Mouse (Mus musculus): ENCODE measurements around the gene Nmrk2. TPM values are rescaled to one million over a fixed set of nuclear protein-coding genes. Genes with fewer than 3 reads are reported as not detected.
A peak's percentile ranks its signal among the peaks of the same experiment; 100 is the strongest.
"Not testable (repeated sequence)": the region's sequence is repeated elsewhere in the genome, so short reads cannot be mapped to it uniquely, and the experiment has no call there.

Nmrk2 gene
- polyA plus RNA-seq, 1 experiment from 2014 or later, result not detected

GRCm38 (mm10) chr10:81221402-81222015, 19.7 kb upstream of the Nmrk2 start:
- ATAC-seq (ENCODE audit: low FRiP score), result no peak
- no peak overlapping the region for H3K9ac ChIP-seq
- peaks cover 78% of the 10 kb centered on the region for H3K36me3 ChIP-seq (replicated peaks; ENCODE audit: control insufficient read depth, insufficient read depth)
- no peaks in the 10 kb centered on the region for H3K27me3 ChIP-seq (ENCODE audit: control insufficient read depth, insufficient read depth, low read length)
- no peak for DNase-seq (ENCODE audit: low spot score)
- no peak overlapping the region for H3K4me2 ChIP-seq (replicated peaks)
- H3K4me3 ChIP-seq (replicated peaks; ENCODE audit: low read length), result no peak overlapping the region
- no peak overlapping the region for H3K27ac ChIP-seq
- no peaks in the 10 kb centered on the region; the same call in 1 of the 2 replicates for H3K4me1 ChIP-seq (replicated peaks; ENCODE audit: control insufficient read depth, insufficient read depth, low read length)
- no peaks in the 10 kb centered on the region for H3K9me3 ChIP-seq (ENCODE audit: control insufficient read depth, low read length)
- WGBS, result 89% methylated on average over 5 of the region's 5 CpGs

GRCm38 (mm10) chr10:81217964-81218363, 16.1 kb upstream of the Nmrk2 start:
- no peak overlapping the region for H3K9ac ChIP-seq
- H3K36me3 ChIP-seq (replicated peaks; ENCODE audit: control insufficient read depth, insufficient read depth), result peaks cover 93% of the 10 kb centered on the region
- no peak overlapping the region for H3K4me3 ChIP-seq (replicated peaks; ENCODE audit: low read length)
- ATAC-seq (ENCODE audit: low FRiP score) (peak; percentile 51; the same call in 1 of the 2 replicates), DNase-seq (ENCODE audit: low spot score) (peak; percentile 41)
- H3K27ac ChIP-seq, result no peak overlapping the region
- H3K4me2 ChIP-seq (replicated peaks), result no peak overlapping the region
- no peaks in the 10 kb centered on the region for H3K27me3 ChIP-seq (ENCODE audit: control insufficient read depth, insufficient read depth, low read length)
- no peaks in the 10 kb centered on the region for H3K4me1 ChIP-seq (replicated peaks; ENCODE audit: control insufficient read depth, insufficient read depth, low read length)
- 37% methylated on average over 7 of the region's 7 CpGs for WGBS
- H3K9me3 ChIP-seq (ENCODE audit: control insufficient read depth, low read length), result no peaks in the 10 kb centered on the region

GRCm38 (mm10) chr10:81217267-81217666, 15.4 kb upstream of the Nmrk2 start:
- not testable (repeated sequence) for H3K9me3 ChIP-seq (ENCODE audit: control insufficient read depth, low read length); ATAC-seq (ENCODE audit: low FRiP score); H3K27ac ChIP-seq; H3K9ac ChIP-seq; H3K4me2 ChIP-seq (replicated peaks); DNase-seq (ENCODE audit: low spot score); H3K4me1 ChIP-seq (replicated peaks; ENCODE audit: control insufficient read depth, insufficient read depth, low read length); H3K27me3 ChIP-seq (ENCODE audit: control insufficient read depth, insufficient read depth, low read length); H3K4me3 ChIP-seq (replicated peaks; ENCODE audit: low read length)
- WGBS, result 40% methylated on average over 1 of the region's 1 CpGs
- peaks cover 93% of the 10 kb centered on the region for H3K36me3 ChIP-seq (replicated peaks; ENCODE audit: control insufficient read depth, insufficient read depth)

- Histone ChIP-seq H3K27me3 (ENCODE audit: control insufficient read depth, insufficient read depth, low read length) (no peaks in the 10 kb centered on the region), H3K9me3 (ENCODE audit: control insufficient read depth, low read length) (no peaks in the 10 kb centered on the region), H3K9ac (no peak overlapping the region), H3K27ac (no peak overlapping the region), H3K4me1 (replicated peaks; ENCODE audit: control insufficient read depth, insufficient read depth, low read length) (no peaks in the 10 kb centered on the region), H3K4me2 (replicated peaks) (no peak overlapping the region), H3K4me3 (replicated peaks; ENCODE audit: low read length) (no peak overlapping the region), H3K36me3 (replicated peaks; ENCODE audit: control insufficient read depth, insufficient read depth) (peaks cover 93% of the 10 kb centered on the region)
- no peak for DNase-seq (ENCODE audit: low spot score)
- no peak for ATAC-seq (ENCODE audit: low FRiP score)
- 89% methylated on average over 6 of the region's 6 CpGs for WGBS
These were observed 15.0 kb upstream of the Nmrk2 start for GRCm38 (mm10) chr10:81216810-81217209.

- H3K36me3 ChIP-seq (replicated peaks; ENCODE audit: control insufficient read depth, insufficient read depth), result peaks cover 93% of the 10 kb centered on the region
- no peak overlapping the region for H3K4me3 ChIP-seq (replicated peaks; ENCODE audit: low read length)
- no peak overlapping the region for H3K27ac ChIP-seq
- H3K4me2 ChIP-seq (replicated peaks), result no peak overlapping the region
- ATAC-seq (ENCODE audit: low FRiP score), result no peak
- no peaks in the 10 kb centered on the region for H3K27me3 ChIP-seq (ENCODE audit: control insufficient read depth, insufficient read depth, low read length)
- no peaks in the 10 kb centered on the region for H3K4me1 ChIP-seq (replicated peaks; ENCODE audit: control insufficient read depth, insufficient read depth, low read length)
- no peaks in the 10 kb centered on the region for H3K9me3 ChIP-seq (ENCODE audit: control insufficient read depth, low read length)
- no peak for DNase-seq (ENCODE audit: low spot score)
- WGBS, result 92% methylated on average over 6 of the region's 6 CpGs
- H3K9ac ChIP-seq, result no peak overlapping the region
These were observed 14.4 kb upstream of the Nmrk2 start for GRCm38 (mm10) chr10:81216260-81216659.

- no peak for ATAC-seq (ENCODE audit: low FRiP score)
- 0 out of 2 replicates have a peak, but pooled peaks cover 6% of the 10 kb centered on the region for H3K9me3 ChIP-seq (ENCODE audit: control insufficient read depth, low read length)
- H3K4me1 ChIP-seq (replicated peaks; ENCODE audit: control insufficient read depth, insufficient read depth, low read length), result no peaks in the 10 kb centered on the region
- 96% methylated on average over 5 of the region's 5 CpGs for WGBS
- no peak overlapping the region for H3K27ac ChIP-seq
- no peaks in the 10 kb centered on the region for H3K27me3 ChIP-seq (ENCODE audit: control insufficient read depth, insufficient read depth, low read length)
- no peak for DNase-seq (ENCODE audit: low spot score)
- H3K4me2 ChIP-seq (replicated peaks), result no peak overlapping the region
- H3K4me3 ChIP-seq (replicated peaks; ENCODE audit: low read length), result no peak overlapping the region
- no peak overlapping the region for H3K9ac ChIP-seq
- peaks cover 98% of the 10 kb centered on the region for H3K36me3 ChIP-seq (replicated peaks; ENCODE audit: control insufficient read depth, insufficient read depth)
These were observed 8.3 kb upstream of the Nmrk2 start for GRCm38 (mm10) chr10:81210154-81210553.

- no peak overlapping the region for H3K4me2 ChIP-seq (replicated peaks)
- WGBS, result 67% methylated on average over 4 of the region's 4 CpGs
- H3K4me1 ChIP-seq (replicated peaks; ENCODE audit: control insufficient read depth, insufficient read depth, low read length), result no peaks in the 10 kb centered on the region
- no peak overlapping the region for H3K27ac ChIP-seq
- peaks cover 40% of the 10 kb centered on the region for H3K36me3 ChIP-seq (replicated peaks; ENCODE audit: control insufficient read depth, insufficient read depth)
- DNase-seq (ENCODE audit: low spot score) (no peak), ATAC-seq (ENCODE audit: low FRiP score) (peak; percentile 8; the same call in 1 of the 2 replicates)
- H3K9ac ChIP-seq, result no peak overlapping the region
- no peak overlapping the region for H3K4me3 ChIP-seq (replicated peaks; ENCODE audit: low read length)
- no peaks in the 10 kb centered on the region for H3K9me3 ChIP-seq (ENCODE audit: control insufficient read depth, low read length)
- no peaks in the 10 kb centered on the region for H3K27me3 ChIP-seq (ENCODE audit: control insufficient read depth, insufficient read depth, low read length)
These were observed 2.3 kb upstream of the Nmrk2 start for GRCm38 (mm10) chr10:81204137-81204536.

- peaks cover 30% of the 10 kb centered on the region for H3K36me3 ChIP-seq (replicated peaks; ENCODE audit: control insufficient read depth, insufficient read depth)
- no peaks in the 10 kb centered on the region for H3K4me1 ChIP-seq (replicated peaks; ENCODE audit: control insufficient read depth, insufficient read depth, low read length)
- ATAC-seq (ENCODE audit: low FRiP score) (no peak), DNase-seq (ENCODE audit: low spot score) (no peak)
- no peak overlapping the region for H3K27ac ChIP-seq
- H3K9ac ChIP-seq, result no peak overlapping the region
- H3K9me3 ChIP-seq (ENCODE audit: control insufficient read depth, low read length), result no peaks in the 10 kb centered on the region
- WGBS, result 72% methylated on average over 8 of the region's 8 CpGs
- no peak overlapping the region for H3K4me3 ChIP-seq (replicated peaks; ENCODE audit: low read length)
- H3K4me2 ChIP-seq (replicated peaks), result no peak overlapping the region
- no peaks in the 10 kb centered on the region for H3K27me3 ChIP-seq (ENCODE audit: control insufficient read depth, insufficient read depth, low read length)
These were observed 1.3 kb upstream of the Nmrk2 start for GRCm38 (mm10) chr10:81202978-81203720.

- H3K4me2 ChIP-seq (replicated peaks), result no peak overlapping the region
- H3K36me3 ChIP-seq (replicated peaks; ENCODE audit: control insufficient read depth, insufficient read depth), result peaks cover 8% of the 10 kb centered on the region
- DNase-seq (ENCODE audit: low spot score), result no peak
- H3K27ac ChIP-seq, result no peak overlapping the region
- H3K4me1 ChIP-seq (replicated peaks; ENCODE audit: control insufficient read depth, insufficient read depth, low read length), result no peaks in the 10 kb centered on the region
- 75% methylated on average over 20 of the region's 20 CpGs for WGBS
- ATAC-seq (ENCODE audit: low FRiP score), result no peak
- no peak overlapping the region for H3K9ac ChIP-seq
- H3K9me3 ChIP-seq (ENCODE audit: control insufficient read depth, low read length), result no peaks in the 10 kb centered on the region
- H3K4me3 ChIP-seq (replicated peaks; ENCODE audit: low read length), result no peak overlapping the region
- H3K27me3 ChIP-seq (ENCODE audit: control insufficient read depth, insufficient read depth, low read length), result peaks cover 10% of the 10 kb centered on the region
These were observed 1.1 kb downstream of the Nmrk2 start for GRCm38 (mm10) chr10:81200605-81201287.
